Mouse (Mus musculus) heart, embryonic 15.5 days (tissue): ENCODE measurements around the gene Espl1. TPM values are rescaled to one million over a fixed set of nuclear protein-coding genes. Genes with fewer than 3 reads are reported as not detected.
"Not testable (repeated sequence)": the region's sequence is repeated elsewhere in the genome, so short reads cannot be mapped to it uniquely, and the experiment has no call there.

Source experiments
- ATAC-seq: fragments of 200-750 bp; cut with Nextera tagmentation; replicated peaks from 2 replicates; pipeline ENCODE4 v1.8.0; 2017; ENCODE audit warnings: low read depth, moderate TSS enrichment; ENCODE audit not compliant: insufficient number of reproducible peaks, insufficient read depth, low FRiP score
- H3K27ac ChIP-seq: fragments of 300-500 bp; sonication (generic); 2 replicates; pipeline ENCODE4 v1.5.1; 2015; ENCODE audit warnings: mild to moderate bottlenecking, inconsistent platforms
- H3K27me3 ChIP-seq: fragments of 300-500 bp; sonication (generic); 2 replicates; pipeline ENCODE4 v1.6.1; 2015; ENCODE audit warnings: inconsistent platforms
- H3K36me3 ChIP-seq: fragments of 300-500 bp; sonication (generic); 2 replicates; pipeline ENCODE4 v1.6.1; 2015; ENCODE audit warnings: mild to moderate bottlenecking, inconsistent platforms
- H3K4me1 ChIP-seq: fragments of 300-500 bp; sonication (generic); replicated peaks from 2 replicates; pipeline ENCODE4 v1.6.1; 2015; ENCODE audit warnings: inconsistent platforms
- H3K4me2 ChIP-seq: fragments of 300-500 bp; sonication (generic); 2 replicates; pipeline ENCODE4 v1.6.1; 2015; ENCODE audit warnings: inconsistent platforms, mild to moderate bottlenecking, moderate library complexity
- H3K4me3 ChIP-seq: fragments of 300-500 bp; sonication (generic); 2 replicates; pipeline ENCODE4 v1.5.1; 2015; ENCODE audit warnings: mild to moderate bottlenecking, inconsistent platforms
- H3K9ac ChIP-seq: fragments of 300-500 bp; sonication (generic); 2 replicates; pipeline ENCODE4 v1.6.1; 2015; ENCODE audit warnings: mild to moderate bottlenecking, inconsistent platforms
- H3K9me3 ChIP-seq: fragments of 300-500 bp; sonication (generic); replicated peaks from 2 replicates; pipeline ENCODE4 v1.6.1; 2016; ENCODE audit warnings: inconsistent platforms
- WGBS: fragments of 180-500 bp; shearing (Covaris S2); methylation state at CpG from one replicate; pipeline ENCODE4 v1.1.7; 2015; ENCODE audit warnings: mixed read lengths; 5-methylcytosine and 5-hydroxymethylcytosine counted together
- polyA plus RNA-seq: library from polyadenylated mRNA; unstranded; fragments of >200 nt; fragmentation: Nextera tagmentation; extraction: Ambion mirVana; gene quantifications from 2 replicates; pipeline ENCODE4 v1.2.1, GENCODE M21; 2015

The Espl1 gene
- polyA plus RNA-seq, 1 experiment from 2014 or later, result 14.7 TPM

DNA sequence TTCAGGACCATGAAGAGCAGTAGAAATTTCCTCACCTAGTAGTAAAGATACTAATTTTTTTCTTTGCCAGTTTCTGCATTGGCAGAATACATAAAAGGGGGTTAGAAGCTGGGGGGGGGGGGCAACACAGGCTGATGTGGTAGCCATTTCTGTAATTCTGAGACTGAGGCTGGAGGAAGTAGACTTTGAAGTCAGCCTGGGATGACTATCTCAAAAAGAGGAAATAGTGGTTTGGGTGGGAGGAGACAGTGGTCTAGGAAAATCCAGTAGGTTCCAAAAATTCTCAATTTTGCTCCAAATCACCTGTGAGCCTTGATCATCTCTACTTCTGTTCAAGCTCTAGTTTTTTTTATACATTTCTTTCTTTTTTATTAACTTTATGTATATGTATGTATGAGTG is 15.4 kb downstream of the Espl1 start:
- peaks cover 60% of the 10 kb centered on the region for H3K36me3 ChIP-seq
- H3K27ac ChIP-seq, result no peak overlapping the region
- no peaks in the 10 kb centered on the region for H3K9me3 ChIP-seq

DNA sequence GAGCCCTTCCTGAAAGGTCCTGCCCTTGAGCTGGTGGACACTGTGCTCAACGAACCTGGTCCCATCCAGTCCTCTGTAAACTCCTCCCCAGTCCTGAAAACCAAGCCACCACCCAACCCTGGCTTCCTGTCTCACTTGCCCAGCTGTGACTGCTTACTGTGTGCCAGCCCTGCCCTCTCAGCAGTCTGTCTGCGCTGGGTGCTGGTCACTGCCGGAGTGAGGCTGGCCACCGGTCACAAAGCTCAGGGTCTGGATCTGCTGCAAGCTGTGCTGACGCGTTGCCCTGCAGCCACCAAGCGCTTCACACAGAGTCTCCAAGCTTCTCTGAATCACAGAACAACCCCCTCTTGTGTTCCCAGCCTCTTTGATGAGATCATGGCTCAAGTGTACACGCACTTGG is 19.2 kb downstream of the Espl1 start:
- Histone ChIP-seq H3K27ac (no peak overlapping the region), H3K9ac (no peak overlapping the region), H3K9me3 (no peaks in the 10 kb centered on the region), H3K36me3 (peaks cover 65% of the 10 kb centered on the region), H3K4me2 (no peak overlapping the region), H3K4me3 (no peak overlapping the region), H3K27me3 (no peaks in the 10 kb centered on the region), H3K4me1 (no peaks in the 10 kb centered on the region)
- no peak for ATAC-seq
- WGBS, result 80% methylated on average over 8 of the region's 8 CpGs

More for the DNA sequence above, 15.4 kb downstream of the Espl1 start:
- H3K4me2 ChIP-seq, result no peak overlapping the region
- ATAC-seq, result no peak
- H3K4me3 ChIP-seq, result no peak overlapping the region
- H3K27me3 ChIP-seq, result no peaks in the 10 kb centered on the region
- H3K4me1 ChIP-seq, result no peaks in the 10 kb centered on the region
- H3K9ac ChIP-seq, result no peak overlapping the region

DNA sequence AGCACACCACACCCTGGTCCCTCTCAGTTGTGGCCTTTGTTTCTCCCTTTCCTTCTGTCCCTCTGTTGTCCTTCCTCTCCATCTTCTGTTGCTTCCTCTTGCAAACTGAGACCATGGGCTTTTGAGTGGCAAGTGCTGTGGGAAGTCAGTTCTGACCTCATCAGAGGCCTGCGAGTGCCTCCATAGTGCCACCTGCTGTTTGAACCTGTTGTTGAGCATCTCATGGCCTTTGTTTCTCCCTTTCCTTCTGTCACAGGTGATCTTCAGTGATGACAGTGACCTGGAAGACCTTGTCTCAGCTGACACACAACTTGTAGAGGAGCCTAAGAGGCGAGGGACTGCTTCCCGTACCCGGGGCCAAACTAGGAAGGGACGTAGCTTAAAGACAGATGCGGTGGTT is 20.2 kb downstream of the Espl1 start:
- no peaks in the 10 kb centered on the region for H3K27me3 ChIP-seq
- no peak overlapping the region for H3K4me2 ChIP-seq
- no peaks in the 10 kb centered on the region for H3K4me1 ChIP-seq
- no peak overlapping the region for H3K27ac ChIP-seq
- no peak overlapping the region for H3K9ac ChIP-seq
- H3K36me3 ChIP-seq, result peaks cover 75% of the 10 kb centered on the region
- ATAC-seq, result no peak
- no peaks in the 10 kb centered on the region for H3K9me3 ChIP-seq
- WGBS, result 82% methylated on average over 6 of the region's 6 CpGs
- no peak overlapping the region for H3K4me3 ChIP-seq

DNA sequence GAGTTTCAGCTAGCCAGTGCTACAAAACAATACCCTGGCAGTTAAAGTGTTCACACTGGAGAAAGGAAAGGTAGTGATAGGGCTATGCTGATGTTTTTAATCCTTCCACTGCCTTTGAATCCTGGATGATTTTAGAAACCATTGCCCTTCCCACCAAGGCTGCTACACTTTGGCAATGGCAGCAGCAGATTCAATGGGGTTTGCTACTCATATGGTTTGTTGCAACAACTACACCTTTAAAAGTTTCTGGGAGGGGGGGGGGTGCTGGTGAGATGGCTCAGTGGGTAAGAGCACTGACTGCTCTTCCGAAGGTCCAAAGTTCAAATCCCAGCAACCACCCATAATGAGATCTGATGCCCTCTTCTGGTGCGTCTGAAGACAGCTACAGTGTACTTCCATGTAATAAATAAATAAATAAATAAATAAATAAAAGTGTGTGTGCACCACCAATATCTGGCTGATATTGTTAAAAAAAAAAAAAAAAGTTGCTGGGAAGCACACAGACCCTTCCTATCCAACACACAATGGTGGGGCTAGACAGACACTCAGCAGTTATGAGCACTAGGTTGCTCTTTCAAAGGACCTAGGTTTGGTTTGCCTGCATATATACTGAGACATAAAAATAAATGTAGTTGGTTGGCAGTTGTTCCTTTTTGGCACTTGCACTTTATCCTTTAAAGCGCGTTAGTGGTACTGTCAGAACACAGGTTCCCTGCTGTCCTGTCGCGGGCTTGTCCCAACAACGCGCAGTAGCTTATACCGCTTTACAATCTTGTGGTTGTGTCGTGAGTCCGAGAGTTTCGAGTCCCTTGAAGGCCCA is 28.8 kb downstream of the Espl1 start:
- H3K27ac ChIP-seq, result no peak overlapping the region
- WGBS, result 72% methylated on average over 12 of the region's 12 CpGs
- peaks cover 50% of the 10 kb centered on the region for H3K36me3 ChIP-seq
- no peaks in the 10 kb centered on the region for H3K27me3 ChIP-seq
- H3K9me3 ChIP-seq, result no peaks in the 10 kb centered on the region
- peaks cover 12% of the 10 kb centered on the region for H3K4me1 ChIP-seq
- no peak for ATAC-seq
- H3K9ac ChIP-seq, result no peak overlapping the region
- no peak overlapping the region for H3K4me3 ChIP-seq
- no peak overlapping the region for H3K4me2 ChIP-seq

DNA sequence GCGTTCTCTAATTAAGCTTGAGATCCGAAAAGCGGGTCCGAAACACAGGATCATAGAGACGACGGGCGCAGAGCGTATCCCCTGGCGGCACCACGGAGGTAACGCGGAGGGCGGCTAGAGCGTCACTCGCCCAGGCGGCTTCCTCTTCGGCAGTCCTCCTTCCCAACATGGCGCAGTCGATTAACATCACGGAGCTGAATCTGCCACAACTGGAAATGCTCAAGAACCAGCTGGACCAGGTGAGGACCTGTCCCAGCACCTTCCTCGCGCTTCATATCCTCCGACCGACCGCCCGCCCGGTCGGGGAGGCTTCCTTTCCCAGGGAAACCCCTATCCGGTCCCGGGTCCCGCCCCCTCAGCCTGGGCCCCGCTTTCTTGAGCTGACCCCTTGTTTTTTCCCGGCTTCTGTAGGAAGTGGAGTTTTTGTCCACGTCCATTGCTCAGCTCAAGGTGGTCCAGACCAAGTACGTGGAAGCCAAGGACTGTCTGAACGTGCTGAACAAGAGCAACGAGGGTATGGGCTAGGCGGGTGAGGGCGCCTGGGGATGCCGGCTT is 30.0 kb downstream of the Espl1 start, which contains the start of gene Pfdn5:
TSS of gene Pfdn5 (plus strand) at position 95 of the 555 bp plus-strand sequence.
- peak; percentile 84 for ATAC-seq
- peak within 1 kb of the TSS; percentile 76 for H3K9ac ChIP-seq
- peak within 1 kb of the TSS; percentile 68 for H3K4me2 ChIP-seq
- H3K36me3 ChIP-seq, result peaks cover 45% of the 10 kb centered on the region
- H3K9me3 ChIP-seq, result no peaks in the 10 kb centered on the region
- H3K27ac ChIP-seq, result peak within 1 kb of the TSS; percentile 74
- 0% methylated on average over 40 of the region's 40 CpGs for WGBS
- peaks cover 13% of the 10 kb centered on the region for H3K4me1 ChIP-seq
- H3K4me3 ChIP-seq, result peak within 1 kb of the TSS; percentile 70
- no peaks in the 10 kb centered on the region for H3K27me3 ChIP-seq

DNA sequence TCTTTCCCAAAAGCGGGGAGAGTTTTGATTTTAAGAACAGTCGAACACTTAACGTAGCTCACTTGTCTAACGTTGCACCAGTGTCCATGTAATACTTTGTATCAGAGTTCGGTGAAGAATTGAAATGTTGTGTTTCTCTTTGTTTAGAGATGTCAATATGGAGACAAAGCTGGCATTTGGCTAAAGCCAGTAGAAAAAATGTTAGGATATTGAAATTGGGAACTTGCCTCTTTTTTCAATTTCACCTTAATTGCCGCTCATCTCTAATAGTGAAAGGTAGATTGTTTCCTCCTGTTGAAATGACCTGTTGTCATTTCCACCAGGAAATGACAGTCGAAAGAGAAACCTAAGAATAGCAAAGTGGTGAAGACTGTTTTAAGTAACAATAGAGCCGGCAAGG is 30.8 kb downstream of the Espl1 start:
- Histone ChIP-seq H3K9me3 (no peaks in the 10 kb centered on the region), H3K9ac (peak overlapping the region; percentile 76), H3K4me1 (peaks cover 17% of the 10 kb centered on the region), H3K27me3 (no peaks in the 10 kb centered on the region), H3K27ac (no peak overlapping the region), H3K36me3 (peaks cover 37% of the 10 kb centered on the region), H3K4me2 (peak overlapping the region; percentile 68), H3K4me3 (peak overlapping the region; percentile 70)
- WGBS, result 53% methylated on average over 8 of the region's 8 CpGs
- ATAC-seq, result no peak

DNA sequence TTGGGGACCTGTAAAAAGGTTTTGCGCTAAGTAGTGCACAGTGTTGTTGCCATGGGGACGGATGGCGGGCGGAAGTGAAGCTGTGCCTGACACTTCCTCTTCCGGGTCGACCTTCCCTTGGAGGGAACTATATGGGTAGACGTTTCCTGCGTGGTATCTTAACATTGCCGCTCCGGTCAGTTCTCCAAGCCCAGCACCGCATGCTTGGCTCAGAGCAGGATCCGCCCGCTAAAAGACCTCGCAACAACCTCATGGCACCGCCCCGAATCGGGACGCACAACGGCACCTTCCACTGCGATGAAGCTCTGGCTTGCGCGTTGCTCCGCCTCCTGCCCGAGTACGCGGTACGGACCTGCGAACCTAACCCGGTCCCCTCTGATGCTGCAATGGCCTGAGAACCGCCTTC is 35.5 kb downstream of the Espl1 start, which contains the start of gene Myg1:
TSS of gene Myg1 (plus strand) at position 100 of the 406 bp plus-strand sequence.
- Histone ChIP-seq H3K36me3 (peaks cover 36% of the 10 kb centered on the region), H3K4me1 (peaks cover 27% of the 10 kb centered on the region)

DNA sequence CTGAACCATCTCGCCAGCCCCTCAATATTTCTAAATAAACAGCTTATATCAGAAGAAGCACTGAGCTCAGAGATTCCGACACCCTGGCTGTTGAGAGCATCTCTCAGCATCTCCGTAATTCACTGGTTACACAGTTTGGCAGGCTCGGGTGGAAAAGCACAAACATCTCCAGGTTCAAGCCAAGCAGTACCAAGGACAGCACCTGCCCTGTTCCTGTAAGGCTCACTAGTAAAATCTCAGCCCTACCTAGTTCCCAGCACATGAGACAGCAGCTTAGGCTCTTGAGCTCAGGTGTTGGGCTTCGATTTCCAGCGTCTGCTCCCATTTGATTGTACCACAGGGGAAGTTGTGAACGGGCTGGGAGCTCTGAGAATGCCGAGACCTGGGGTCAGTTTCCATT is 39.2 kb downstream of the Espl1 start:
- peaks cover 50% of the 10 kb centered on the region for H3K36me3 ChIP-seq
- no peak overlapping the region for H3K9ac ChIP-seq
- no peak for ATAC-seq
- peaks cover 19% of the 10 kb centered on the region for H3K4me1 ChIP-seq
- no peak overlapping the region for H3K4me3 ChIP-seq
- H3K4me2 ChIP-seq, result no peak overlapping the region
- 78% methylated on average over 8 of the region's 8 CpGs for WGBS
- H3K27me3 ChIP-seq, result no peaks in the 10 kb centered on the region
- no peaks in the 10 kb centered on the region for H3K9me3 ChIP-seq
- no peak overlapping the region for H3K27ac ChIP-seq

More for the DNA sequence above, 35.5 kb downstream of the Espl1 start, which contains the start of gene Myg1:
- Histone ChIP-seq H3K27ac (peak within 1 kb of the TSS; percentile 85), H3K4me3 (peak within 1 kb of the TSS; percentile 85), H3K9ac (peak within 1 kb of the TSS; percentile 77), H3K9me3 (no peaks in the 10 kb centered on the region), H3K27me3 (no peaks in the 10 kb centered on the region), H3K4me2 (peak within 1 kb of the TSS; percentile 90)
- ATAC-seq, result peak; percentile 87
- under 1% methylated on average over 30 of the region's 30 CpGs for WGBS

DNA sequence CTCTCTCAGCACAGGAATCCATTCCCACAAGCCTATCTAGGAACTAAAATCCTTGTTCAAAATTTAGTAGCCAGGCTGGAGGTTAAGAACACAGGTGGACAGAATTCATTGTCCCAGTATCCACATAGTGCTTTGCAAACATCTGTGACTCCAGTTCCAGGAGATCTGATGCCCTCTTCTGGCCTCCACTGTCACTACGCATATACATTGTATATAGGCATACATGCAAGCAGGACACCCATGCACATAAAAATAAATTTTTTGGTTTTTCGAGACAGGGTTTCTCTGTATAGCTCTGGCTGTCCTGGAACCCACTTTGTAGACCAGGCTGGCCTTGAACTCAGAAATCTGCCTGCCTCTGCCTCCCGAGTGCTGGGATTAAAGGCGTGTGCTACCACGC is 39.9 kb downstream of the Espl1 start:
- not testable (repeated sequence) for H3K9ac ChIP-seq, H3K4me3 ChIP-seq, H3K9me3 ChIP-seq, H3K4me2 ChIP-seq, H3K27me3 ChIP-seq, H3K27ac ChIP-seq, ATAC-seq
- whole genome bisulfite sequencing, result 88% methylated on average over 5 of the region's 5 CpGs
- Histone ChIP-seq H3K36me3 (peaks cover 47% of the 10 kb centered on the region), H3K4me1 (peaks cover 19% of the 10 kb centered on the region)

DNA sequence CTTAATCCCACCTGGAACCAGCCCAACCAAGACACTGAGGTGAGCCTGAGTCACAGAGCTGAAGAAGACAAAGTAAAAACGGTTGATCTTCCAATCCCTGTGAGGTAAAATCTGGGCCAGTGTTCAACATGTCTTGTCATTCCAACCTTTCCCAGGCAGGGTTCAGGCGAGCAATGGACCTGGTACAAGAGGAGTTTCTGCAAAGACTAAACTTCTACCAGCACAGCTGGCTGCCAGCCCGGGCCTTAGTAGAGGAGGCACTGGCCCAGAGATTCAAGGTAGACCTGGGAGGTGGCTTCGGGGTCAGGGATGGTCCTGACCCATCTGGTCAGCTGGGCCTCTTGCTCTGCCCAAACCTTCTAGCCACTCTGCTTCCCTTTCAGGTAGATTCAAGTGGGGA is 40.9 kb downstream of the Espl1 start:
- H3K4me2 ChIP-seq, result no peak overlapping the region
- 87% methylated on average over 4 of the region's 4 CpGs for WGBS
- H3K9ac ChIP-seq, result no peak overlapping the region
- no peak overlapping the region for H3K4me3 ChIP-seq
- H3K9me3 ChIP-seq, result no peaks in the 10 kb centered on the region
- peaks cover 47% of the 10 kb centered on the region for H3K36me3 ChIP-seq
- no peaks in the 10 kb centered on the region for H3K27me3 ChIP-seq
- H3K27ac ChIP-seq, result no peak overlapping the region
- peaks cover 13% of the 10 kb centered on the region for H3K4me1 ChIP-seq
- ATAC-seq, result no peak

DNA sequence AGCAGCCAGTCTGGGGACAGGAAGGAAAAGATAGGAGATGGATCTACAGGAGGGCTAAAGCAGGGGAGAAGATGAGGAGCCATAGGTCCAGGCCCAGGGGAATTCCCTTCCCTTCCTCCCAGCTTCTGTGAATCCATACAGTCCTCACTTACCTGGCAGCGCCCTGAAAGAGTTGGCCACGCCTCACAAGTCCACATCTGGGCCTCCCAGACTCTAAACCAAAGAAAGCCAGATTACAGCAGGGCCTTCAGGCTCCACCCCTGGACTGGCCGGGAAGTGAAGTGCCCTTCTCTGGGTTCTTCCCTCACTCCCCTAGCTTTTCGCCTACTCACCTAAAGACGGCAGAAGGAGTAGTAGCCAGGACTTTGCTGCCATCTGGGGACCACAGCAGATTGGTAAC is 43.5 kb downstream of the Espl1 start:
- H3K36me3 ChIP-seq, result peaks cover 46% of the 10 kb centered on the region
- WGBS, result 63% methylated on average over 5 of the region's 5 CpGs
- no peak overlapping the region for H3K4me3 ChIP-seq
- H3K27me3 ChIP-seq, result no peaks in the 10 kb centered on the region
- no peak overlapping the region for H3K9ac ChIP-seq
- no peak for ATAC-seq
- no peak overlapping the region for H3K27ac ChIP-seq
- H3K9me3 ChIP-seq, result no peaks in the 10 kb centered on the region
- H3K4me2 ChIP-seq, result no peak overlapping the region
- no peaks in the 10 kb centered on the region for H3K4me1 ChIP-seq
